Mouse (Mus musculus) megakaryocyte, embryonic 14.5 days (primary cell): Measurements from ENCODE around the gene Lat2.

Experiments used
- FLI1 ChIP-seq: IDR thresholded peaks from 2 replicates; pipeline ENCODE4 v1.6.1; 2012; ENCODE audit warnings: low read length, inconsistent platforms, mixed read lengths
- GATA1 ChIP-seq: IDR thresholded peaks from 3 replicates; pipeline ENCODE4 v1.6.1; 2012; ENCODE audit warnings: mixed read lengths, low read length, inconsistent platforms, borderline replicate concordance

DNA sequence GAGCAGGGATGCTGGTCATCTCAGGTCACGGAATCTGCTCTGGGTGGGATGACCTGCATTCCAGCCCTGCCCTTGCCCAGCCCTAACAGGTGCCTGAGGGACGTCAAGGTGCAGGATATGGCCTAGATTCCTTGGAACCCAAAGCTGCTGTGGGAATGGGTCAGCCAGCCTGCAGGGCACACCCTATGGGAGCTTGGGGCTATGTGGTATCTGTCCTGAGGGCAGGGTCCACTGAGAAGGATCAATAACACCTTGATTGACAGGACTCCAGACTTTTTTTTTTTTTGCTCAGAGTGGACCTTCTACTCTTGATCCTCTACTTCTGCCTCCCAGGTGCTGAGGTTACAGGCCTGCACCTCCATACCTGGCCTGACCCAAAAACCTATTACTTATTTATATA lies 32.6 kb upstream of the Lat2 start:
- TF ChIP-seq GATA1 (no peak), FLI1 (no peak)
